Mouse (Mus musculus) hindbrain, embryonic 16.5 days (tissue): ENCODE measurements around the gene Pirt. TPM values are rescaled to one million over a fixed set of nuclear protein-coding genes. Genes with fewer than 3 reads are reported as not detected.

Experiments
- ATAC-seq: fragments of 200-750 bp; cut with Nextera tagmentation; 2 replicates; pipeline ENCODE4 v1.8.0; 2017; ENCODE audit warnings: moderate TSS enrichment, moderate library complexity
- H3K27ac ChIP-seq: fragments of 300-500 bp; sonication (generic); 2 replicates; pipeline ENCODE4 v1.5.1; 2014; ENCODE audit warnings: low read depth, mild to moderate bottlenecking, control low read depth, low read length, moderate library complexity
- H3K27me3 ChIP-seq: fragments of 300-500 bp; sonication (generic); replicated peaks from 2 replicates; pipeline ENCODE4 v1.6.1; 2014; ENCODE audit warnings: low read length; ENCODE audit not compliant: control insufficient read depth, insufficient read depth
- H3K36me3 ChIP-seq: fragments of 300-500 bp; sonication (generic); 2 replicates; pipeline ENCODE4 v1.6.1; 2014; ENCODE audit warnings: mild to moderate bottlenecking, low read length, moderate library complexity, mixed read lengths; ENCODE audit not compliant: control insufficient read depth, insufficient read depth
- H3K4me1 ChIP-seq: fragments of 300-500 bp; sonication (generic); 2 replicates; pipeline ENCODE4 v1.6.1; 2014; ENCODE audit warnings: low read depth, low read length; ENCODE audit not compliant: control insufficient read depth, insufficient read depth
- H3K4me2 ChIP-seq: fragments of 300-500 bp; sonication (generic); 2 replicates; pipeline ENCODE4 v1.6.1; 2014; ENCODE audit warnings: mild to moderate bottlenecking, low read length, control low read depth, moderate library complexity
- H3K4me3 ChIP-seq: fragments of 300-500 bp; sonication (generic); 2 replicates; pipeline ENCODE4 v1.5.1; 2014; ENCODE audit warnings: mild to moderate bottlenecking, low read length, control low read depth, moderate library complexity
- H3K9ac ChIP-seq: fragments of 300-500 bp; sonication (generic); 2 replicates; pipeline ENCODE4 v1.6.1; 2014; ENCODE audit warnings: low read depth, mild to moderate bottlenecking, control low read depth, low read length, moderate library complexity
- H3K9me3 ChIP-seq: fragments of 300-500 bp; sonication (generic); 2 replicates; pipeline ENCODE4 v1.6.1; 2014; ENCODE audit warnings: mild to moderate bottlenecking, low read length, moderate library complexity; ENCODE audit not compliant: control insufficient read depth
- WGBS: fragments of 180-500 bp; shearing (Covaris S2); extraction: QIAGEN DNeasy Blood & Tissue Kit; methylation state at CpG from one replicate; pipeline ENCODE4 v1.1.7; 2014; 5-methylcytosine and 5-hydroxymethylcytosine counted together
- polyA plus RNA-seq: library from polyadenylated mRNA; unstranded; fragments of >200 nt; fragmentation: Nextera tagmentation; extraction: Ambion mirVana; gene quantifications from 2 replicates; pipeline ENCODE4 v1.2.1, GENCODE M21; 2015

Pirt gene
- polyA plus RNA-seq, 1 experiment from 2014 or later, result 3.0 TPM

GRCm38 (mm10) chr11:66968575-66968974, 56.8 kb downstream of the Pirt start:
- Histone ChIP-seq H3K4me3 (no peak overlapping the region), H3K27me3 (no peaks in the 10 kb centered on the region), H3K4me2 (no peak overlapping the region), H3K4me1 (no peaks in the 10 kb centered on the region), H3K36me3 (no peaks in the 10 kb centered on the region), H3K9ac (no peak overlapping the region), H3K27ac (no peak overlapping the region), H3K9me3 (no peaks in the 10 kb centered on the region)
- 100% methylated on average over 1 of the region's 1 CpGs for WGBS
- ATAC-seq, result no peak

GRCm38 (mm10) chr11:66973507-66973906, 61.7 kb downstream of the Pirt start:
- Histone ChIP-seq H3K27ac (no peak overlapping the region), H3K4me2 (no peak overlapping the region), H3K4me1 (no peaks in the 10 kb centered on the region), H3K9ac (no peak overlapping the region), H3K9me3 (peaks cover 4% of the 10 kb centered on the region; the same call in 1 of the 2 replicates), H3K36me3 (no peaks in the 10 kb centered on the region), H3K4me3 (no peak overlapping the region), H3K27me3 (no peaks in the 10 kb centered on the region)
- 90% methylated on average over 3 of the region's 3 CpGs for WGBS
- ATAC-seq, result no peak

GRCm38 (mm10) chr11:66975606-66976330, 64.0 kb downstream of the Pirt start:
- Histone ChIP-seq H3K4me2 (no peak overlapping the region), H3K36me3 (no peaks in the 10 kb centered on the region), H3K27me3 (no peaks in the 10 kb centered on the region), H3K27ac (no peak overlapping the region), H3K9me3 (peaks cover 4% of the 10 kb centered on the region; the same call in 1 of the 2 replicates), H3K9ac (no peak overlapping the region), H3K4me1 (no peaks in the 10 kb centered on the region), H3K4me3 (no peak overlapping the region)
- ATAC-seq, result no peak
- 94% methylated on average over 7 of the region's 7 CpGs for WGBS

Other genes starting within 250 kb of the Pirt start
- gene Tmem238l, start 44.7 kb downstream of the Pirt start, polyA plus RNA-seq, result not detected in 2 replicates
- 0.50 and 0.57 TPM in 2 replicates for gene Tmem220, start 113.2 kb downstream of the Pirt start, polyA plus RNA-seq
- 30.3 and 30.8 TPM in 2 replicates for gene Adprm, start 140.6 kb downstream of the Pirt start, polyA plus RNA-seq
- 9.6 and 12.0 TPM in 2 replicates for gene Sco1, start 140.7 kb downstream of the Pirt start, polyA plus RNA-seq
- 0.29 and 11.0 TPM in 2 replicates for gene Myh3, start 166.3 kb downstream of the Pirt start, polyA plus RNA-seq